Mouse (Mus musculus) urinary bladder, postnatal 25 days (tissue): Measurements from ENCODE around the gene Mt1.
A peak's percentile ranks its signal among the peaks of the same experiment; 100 is the strongest.
"Not testable (repeated sequence)": the region's sequence is repeated elsewhere in the genome, so short reads cannot be mapped to it uniquely, and the experiment has no call there.

ENCODE experiments used
- DNase-seq: peaks from one replicate; pipeline ENCODE4 v3.0.0; 2022; ENCODE audit warnings: low spot score

Gene Mt1

GRCm38 (mm10) chr8:94178857-94179712, at the start of gene Mt1:
TSS of gene Mt1 (plus strand) at chr8:94179082.
- DNase-seq, result peak; percentile 81

GRCm38 (mm10) chr8:94129133-94129789, 49.6 kb upstream of the Mt1 start:
- no peak for DNase-seq

GRCm38 (mm10) chr8:94130126-94130525, 48.8 kb upstream of the Mt1 start:
- no peak for DNase-seq

DNA sequence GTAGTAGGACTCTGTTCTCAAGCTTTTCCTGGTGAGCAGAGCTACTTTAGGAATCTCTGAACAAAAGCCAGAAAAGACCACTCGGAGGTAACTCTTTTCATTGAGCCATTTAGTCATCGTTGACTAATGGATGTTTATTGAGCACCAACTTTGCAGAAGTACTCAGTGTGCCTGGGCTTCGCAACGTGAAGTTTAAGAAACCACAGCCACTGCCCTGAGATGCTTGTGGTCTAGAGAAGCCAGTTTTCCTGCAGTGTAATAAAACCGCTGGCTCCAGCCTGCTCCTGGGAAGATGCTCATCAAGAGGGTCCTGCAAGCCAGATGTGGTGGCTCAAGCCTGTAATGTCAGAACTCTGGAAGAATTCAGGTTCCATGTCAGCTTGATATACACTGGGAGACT, 46.8 kb upstream of the Mt1 start:
- DNase-seq, result no peak

DNA sequence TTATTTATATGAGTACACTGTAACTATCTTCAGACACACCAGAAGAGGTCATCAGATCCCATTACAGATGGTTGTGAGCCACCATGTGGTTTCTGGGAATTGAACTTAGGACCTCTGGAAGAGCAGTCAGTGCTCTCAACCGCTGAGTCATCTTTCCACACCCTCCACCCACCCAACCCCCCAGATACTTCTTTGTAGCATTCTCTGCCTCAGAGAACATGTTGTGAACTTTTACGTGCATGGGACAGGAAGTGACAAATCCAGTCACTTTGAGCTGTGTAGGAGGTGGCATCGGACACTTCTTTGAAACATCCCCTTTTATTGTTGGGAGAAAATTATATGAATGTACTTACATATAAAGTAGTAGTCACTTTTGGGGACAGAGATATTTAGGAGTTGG, 44.3 kb upstream of the Mt1 start:
- not testable (repeated sequence) for DNase-seq

DNA sequence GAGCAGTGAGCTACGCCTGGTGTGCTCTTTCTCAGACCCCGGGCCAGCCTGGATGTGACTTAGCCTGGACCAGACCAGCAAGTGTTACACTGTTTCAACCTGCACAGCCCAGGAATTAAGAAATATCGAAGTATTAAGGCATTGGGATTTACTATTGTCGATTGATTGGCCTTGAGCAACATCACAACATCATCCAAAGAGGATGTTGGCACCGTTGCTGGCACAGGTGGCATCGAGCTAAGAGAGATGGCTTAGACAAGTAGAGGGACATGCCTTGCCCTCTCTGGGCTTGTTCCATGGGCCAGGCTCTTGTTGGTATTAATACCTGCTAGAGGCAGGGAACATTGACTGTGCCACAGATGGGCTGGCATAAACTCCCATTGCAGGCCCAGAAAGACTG, 43.3 kb upstream of the Mt1 start:
- DNase-seq, result no peak

- DNase-seq, result no peak
Observed at GRCm38 (mm10) chr8:94136192-94136591, 42.7 kb upstream of the Mt1 start.

GRCm38 (mm10) chr8:94136933-94137332, 41.9 kb upstream of the Mt1 start, which contains the start of gene Mt4:
TSS of gene Mt4 (plus strand) at chr8:94137197.
- no peak for DNase-seq

GRCm38 (mm10) chr8:94140266-94140795, 38.6 kb upstream of the Mt1 start:
- no peak for DNase-seq

DNA sequence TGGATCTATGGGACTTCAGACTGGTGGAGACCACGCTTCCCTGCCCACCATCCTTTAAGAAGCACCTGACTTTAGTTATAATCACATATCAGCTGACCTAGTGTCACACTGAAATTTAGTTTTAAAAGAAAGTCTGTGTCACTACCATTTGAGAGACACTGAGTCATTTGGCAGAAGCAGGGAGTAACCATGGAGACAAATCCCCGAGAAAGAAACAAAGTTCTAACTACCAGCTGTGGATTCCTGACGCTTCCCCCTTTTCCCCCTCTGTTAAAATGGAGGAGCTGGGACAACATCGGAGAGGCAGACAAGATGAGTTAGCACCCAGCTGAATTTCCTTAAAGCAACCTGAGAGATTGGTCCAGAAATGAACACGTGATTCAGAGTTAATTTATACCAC, 30.6 kb upstream of the Mt1 start:
- no peak for DNase-seq

DNA sequence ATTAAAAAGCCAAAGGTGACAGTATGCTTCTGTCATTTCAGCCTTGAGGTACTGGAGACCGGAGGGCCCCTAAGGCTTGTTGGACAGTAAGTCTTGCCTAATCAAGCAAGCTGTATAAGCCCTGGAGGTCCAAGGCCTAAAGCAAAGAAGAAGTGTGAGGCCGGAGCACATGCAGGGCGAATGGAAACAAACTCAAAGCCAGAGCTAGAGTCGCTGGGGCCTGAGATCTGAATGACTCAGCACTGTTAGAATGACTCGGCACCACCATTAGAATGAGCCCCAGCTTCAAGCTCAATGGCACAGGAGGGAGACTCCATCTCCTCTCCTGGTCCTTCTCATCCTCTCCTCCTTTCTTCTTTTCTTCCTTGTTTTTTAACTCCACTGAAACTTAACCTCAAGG, 28.0 kb upstream of the Mt1 start:
- no peak for DNase-seq

DNA sequence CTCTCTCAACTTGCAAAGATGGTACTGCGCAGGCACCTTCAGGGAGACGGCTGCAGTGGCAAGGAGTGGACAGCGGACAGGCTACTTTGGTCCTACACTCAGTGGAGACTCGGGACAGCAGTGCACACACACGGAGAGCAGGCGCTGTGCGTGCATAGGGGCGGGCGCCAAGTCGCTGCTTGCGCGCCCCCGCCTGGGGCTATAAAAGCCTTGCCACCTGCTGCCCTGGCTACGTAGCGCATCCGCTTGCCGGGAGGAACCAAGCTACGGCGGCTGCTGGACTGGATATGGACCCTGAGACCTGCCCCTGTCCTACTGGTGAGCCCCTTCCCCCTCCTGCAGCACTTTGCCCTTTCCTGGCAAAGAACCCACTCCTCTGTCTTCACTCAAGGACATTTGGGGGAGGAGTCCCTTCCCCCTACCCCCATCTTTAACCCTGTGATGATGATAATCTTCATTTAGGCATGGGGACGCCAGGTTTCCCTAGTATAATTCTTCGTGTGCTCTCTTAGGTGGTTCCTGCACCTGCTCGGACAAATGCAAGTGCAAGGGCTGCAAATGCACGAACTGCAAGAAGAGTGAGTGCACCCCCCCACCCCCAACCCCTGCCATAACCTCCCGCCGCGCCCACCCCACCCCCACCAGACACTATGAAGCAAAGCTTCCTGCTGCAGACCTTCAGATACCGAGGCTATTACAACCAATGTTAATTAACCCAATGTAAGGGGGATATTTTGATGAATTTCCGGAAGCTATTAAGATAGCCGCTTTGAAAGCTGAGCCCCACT, 26.2 kb upstream of the Mt1 start, which contains the start of gene Mt3:
Gene Mt3, plus strand, starts transcription at position 95 of the 788 bp plus-strand sequence.
- no peak for DNase-seq

DNA sequence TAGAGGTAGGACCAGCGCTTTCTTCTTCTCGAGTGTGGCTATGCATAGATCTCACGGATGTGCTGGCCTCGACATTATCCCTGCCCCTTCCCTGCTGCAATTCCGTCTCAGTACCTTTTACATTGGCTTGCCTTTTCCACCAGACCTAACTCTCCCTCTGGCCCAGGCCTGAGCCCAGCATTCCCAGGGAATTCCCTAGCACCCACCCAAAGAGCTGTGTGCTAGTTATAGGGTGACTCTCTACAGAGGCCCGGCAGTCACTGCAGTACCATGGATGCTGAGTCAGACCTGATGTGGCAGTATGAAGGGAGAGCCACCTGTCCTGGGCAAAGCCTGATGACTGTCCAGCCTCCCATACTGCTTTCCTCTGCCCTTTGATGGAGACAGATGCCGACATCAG, 25.4 kb upstream of the Mt1 start:
- no peak for DNase-seq

DNA sequence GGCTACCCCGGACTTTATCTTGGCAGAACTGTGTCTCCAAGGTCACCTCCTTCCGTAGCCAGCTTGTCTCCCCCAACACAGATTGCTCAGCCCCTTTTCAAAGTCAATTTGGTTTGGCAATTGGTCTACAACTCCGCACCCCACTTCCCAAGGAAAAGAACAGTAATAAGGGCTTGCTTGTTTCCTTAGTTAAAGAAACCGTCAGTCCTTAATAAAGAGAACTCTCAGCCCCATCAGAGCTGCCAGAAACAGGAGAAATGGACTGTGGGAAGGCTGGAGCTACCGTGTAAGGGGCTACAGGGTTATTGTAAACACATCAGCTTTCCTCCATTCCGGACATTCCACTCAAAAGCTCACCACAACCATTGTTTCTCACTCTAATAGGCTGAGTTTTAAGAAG, 24.3 kb upstream of the Mt1 start:
- DNase-seq, result no peak

DNA sequence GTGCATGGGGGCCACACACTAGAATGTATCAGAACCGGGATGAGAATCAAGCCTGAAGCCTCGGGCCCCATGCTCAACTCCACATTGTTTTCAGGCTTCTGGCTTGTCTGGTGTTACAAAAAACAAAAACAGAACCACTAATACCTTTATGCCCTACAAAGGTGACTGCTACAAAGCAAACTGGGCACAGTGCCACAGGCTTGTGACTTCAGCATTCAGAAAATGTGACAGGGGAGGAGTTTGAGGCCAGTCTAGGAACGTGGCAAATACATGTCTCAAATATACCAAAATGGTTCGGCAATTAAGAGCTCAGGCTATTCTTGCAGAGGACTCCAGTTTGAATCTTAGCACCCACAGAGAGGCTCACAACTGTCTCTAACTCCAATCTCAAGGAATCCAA, 22.8 kb upstream of the Mt1 start:
- no peak for DNase-seq

DNA sequence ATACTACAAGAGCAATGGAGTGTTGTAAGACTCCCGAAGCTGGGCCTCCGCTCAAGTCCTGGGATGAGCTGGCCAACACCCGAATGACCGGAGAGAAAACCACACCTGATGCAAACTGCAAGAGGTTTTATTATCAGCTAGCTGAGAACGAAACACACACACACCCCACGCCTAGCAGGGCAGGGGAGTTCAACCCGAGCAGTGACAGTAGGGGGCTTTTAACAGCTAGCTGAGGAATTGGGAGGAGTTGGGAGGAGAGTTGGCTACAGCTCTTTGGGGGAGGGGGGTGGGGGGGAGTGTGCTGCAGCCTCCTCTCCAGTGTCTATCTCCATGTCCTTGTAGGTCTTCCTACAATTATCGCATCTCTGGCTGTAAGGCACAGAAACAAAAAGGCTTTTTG, 13.1 kb upstream of the Mt1 start:
- not testable (repeated sequence) for DNase-seq

DNA sequence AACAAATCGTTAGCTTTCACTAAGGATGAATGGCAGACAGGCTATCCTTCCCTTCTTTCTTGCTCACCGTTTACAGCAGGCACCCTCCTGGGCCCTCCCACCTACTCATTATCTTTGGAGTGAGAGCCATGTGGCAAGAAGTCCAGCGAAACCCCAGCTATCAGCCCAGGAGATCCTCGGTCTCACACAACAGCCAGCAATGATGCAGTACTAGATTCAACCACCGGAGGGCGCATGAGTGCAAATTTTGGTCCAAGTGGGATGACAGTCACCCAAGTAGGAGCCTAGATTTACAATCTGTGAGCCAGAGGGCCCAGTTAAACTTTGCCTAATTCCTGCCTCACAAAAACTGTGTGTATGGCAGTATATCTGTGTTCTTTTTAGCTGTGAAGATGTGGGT, 11.6 kb upstream of the Mt1 start:
- DNase-seq, result peak; percentile 96

- no peak for DNase-seq
Observed at GRCm38 (mm10) chr8:94169547-94169946, 9.3 kb upstream of the Mt1 start.

DNA sequence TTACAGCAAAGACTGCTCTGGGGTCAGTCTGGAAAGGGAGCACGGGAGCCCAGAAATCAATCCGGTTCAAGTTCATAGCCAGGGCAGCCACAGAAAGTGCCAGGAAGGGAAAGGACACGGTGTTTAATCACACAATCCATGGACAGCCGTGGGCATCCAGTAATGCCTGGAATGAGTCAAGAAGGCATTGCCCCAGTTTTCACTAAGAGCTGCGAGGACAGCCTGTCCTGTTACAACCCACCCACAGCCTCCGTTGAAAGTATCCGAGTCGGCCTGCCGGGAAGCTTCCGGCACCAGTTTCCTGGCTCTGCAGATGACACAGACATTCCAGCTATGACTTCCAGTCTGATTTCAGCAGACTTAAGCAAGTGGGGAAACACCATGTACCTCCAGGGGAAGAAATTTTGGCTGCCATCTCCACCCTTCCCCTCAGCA, 7.5 kb upstream of the Mt1 start:
- DNase-seq, result no peak

DNA sequence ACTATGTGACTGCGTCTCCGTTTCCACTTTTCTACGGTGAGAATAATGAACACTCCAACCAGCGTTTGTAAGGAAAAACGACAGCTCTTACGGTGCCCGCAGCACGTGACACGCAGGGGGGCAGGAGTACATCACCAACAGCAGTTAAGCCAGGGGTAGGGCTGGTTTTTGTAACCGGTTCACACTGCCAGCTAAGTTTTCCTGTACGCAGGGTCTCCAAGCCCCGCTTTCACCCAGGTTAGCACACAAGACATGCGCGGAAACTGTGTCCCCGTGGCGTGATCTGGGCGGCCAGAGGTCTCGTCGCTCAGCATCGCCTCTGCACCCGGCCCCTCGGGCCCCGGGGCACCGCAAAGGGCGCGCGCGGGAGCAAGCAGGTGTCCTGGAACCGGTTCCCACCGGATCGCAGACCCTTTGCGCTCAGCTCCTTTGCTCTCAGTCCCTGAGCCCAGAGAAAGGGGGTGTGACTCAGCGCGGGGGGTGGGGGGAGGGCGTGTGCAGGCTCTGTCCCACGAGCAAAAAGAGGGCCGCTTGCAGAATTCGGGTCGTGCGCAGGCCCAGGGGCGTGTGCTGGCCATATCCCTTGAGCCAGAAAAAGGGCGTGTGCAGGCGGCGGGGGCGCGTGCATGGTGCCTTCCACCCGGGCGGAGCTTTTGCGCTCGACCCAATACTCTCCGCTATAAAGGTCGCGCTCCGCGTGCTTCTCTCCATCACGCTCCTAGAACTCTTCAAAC, 6.6 kb upstream of the Mt1 start, which contains the start of gene Mt2:
Gene Mt2, plus strand, starts transcription at position 590 of the 734 bp plus-strand sequence.
- peak; percentile 75 for DNase-seq
